9 mouse cellular contexts compared by ENCODE assay signal in genomic region chr11:103307910-103308309, GRCm38 (mm10). TPM values are rescaled to one million over a fixed set of nuclear protein-coding genes. Genes with fewer than 3 reads are reported as not detected.
A peak's percentile ranks its signal among the peaks of the same experiment; 100 is the strongest.
DNase-seq lines count a peak whose midpoint lies in the region; ATAC-seq and TF ChIP-seq lines count a peak whose summit lies in the region.
"Had no signal": no experiment of that assay in that cellular context is flagged by ENCODE, and none has a peak within 500 bp of the region (broad histone marks: within the 10 kb centered on the region; RNA-seq: fewer than 3 reads in every experiment).

No protein-coding gene starts in this region.

- no peak for TF ChIP-seq CTCF in CH12.LX (conservative IDR thresholded peaks at IDR 0.05 in 1 of 2, IDR thresholded peaks at IDR 0.05 in 1 of 2; ENCODE audit: low read depth in 2 of 2, low read length in 2 of 2)

- TF ChIP-seq EP300 in CH12.LX (IDR thresholded peaks at IDR 0.05; ENCODE audit: low read length) = no peak

- TF ChIP-seq POLR2A in CH12.LX (IDR thresholded peaks at IDR 0.05; ENCODE audit: low read depth, low read length) = no peak

- no peak for ATAC-seq in kidney, embryonic 16.5 days (ENCODE audit: low FRiP score, low TSS enrichment)
- ATAC-seq in forebrain, embryonic 15.5 days (replicated peaks) = no peak
- ATAC-seq in forebrain, embryonic 13.5 days = no peak

- H3K79me2 ChIP-seq in CH12.LX (replicated peaks; ENCODE audit: control insufficient read depth, extremely low read depth, insufficient read depth, poor library complexity, severe bottlenecking) = no peaks in the 10 kb centered on the region

- TF ChIP-seq RAD21 in CH12.LX (IDR thresholded peaks at IDR 0.05; ENCODE audit: low read depth, low read length) = no peak

- H3K9ac ChIP-seq in kidney, embryonic 16.5 days (replicated peaks; ENCODE audit: low read length) = no peak overlapping the region
- no peak overlapping the region for H3K9ac ChIP-seq in CH12.LX (ENCODE audit: insufficient read depth, low read depth)
- H3K9ac ChIP-seq in forebrain, embryonic 15.5 days (replicated peaks) = no peak overlapping the region
- no peak overlapping the region for H3K9ac ChIP-seq in forebrain, embryonic 13.5 days
- H3K9ac ChIP-seq: liver, embryonic 14.5 days had no signal

- H3K27me3 ChIP-seq in kidney, embryonic 16.5 days (ENCODE audit: insufficient read depth, low read length) = no peaks in the 10 kb centered on the region
- H3K27me3 ChIP-seq in CH12.LX (replicated peaks) = no peaks in the 10 kb centered on the region
- no peaks in the 10 kb centered on the region for H3K27me3 ChIP-seq in forebrain, embryonic 15.5 days
- peaks cover 8% of the 10 kb centered on the region; the same call in 1 of the 2 replicates for H3K27me3 ChIP-seq in forebrain, embryonic 13.5 days

- H3K36me3 ChIP-seq in kidney, embryonic 16.5 days (ENCODE audit: insufficient read depth, low read length) = no peaks in the 10 kb centered on the region
- no peaks in the 10 kb centered on the region for H3K36me3 ChIP-seq in CH12.LX (replicated peaks in 1 of 2; ENCODE audit: control insufficient read depth in 1 of 2, insufficient read depth in 1 of 2, low read length in 1 of 2)
- no peaks in the 10 kb centered on the region for H3K36me3 ChIP-seq in forebrain, embryonic 15.5 days
- H3K36me3 ChIP-seq in forebrain, embryonic 13.5 days (ENCODE audit: poor library complexity, severe bottlenecking) = no peaks in the 10 kb centered on the region

- 46% methylated on average over 8 of the region's 8 CpGs for WGBS in kidney, embryonic 16.5 days
- WGBS in forebrain, embryonic 15.5 days = 83% methylated on average over 8 of the region's 8 CpGs
- WGBS in forebrain, embryonic 13.5 days = 82% methylated on average over 8 of the region's 8 CpGs

- no peak overlapping the region for H3K4me3 ChIP-seq in kidney, embryonic 16.5 days (ENCODE audit: low read length)
- no peak overlapping the region for H3K4me3 ChIP-seq in CH12.LX (replicated peaks in 1 of 3; ENCODE audit: low read depth in 2 of 3, low read length in 2 of 3, poor library complexity in 1 of 3)
- no peak overlapping the region for H3K4me3 ChIP-seq in forebrain, embryonic 15.5 days
- H3K4me3 ChIP-seq in forebrain, embryonic 13.5 days = no peak overlapping the region

- no peaks in the 10 kb centered on the region for H3K9me3 ChIP-seq in kidney, embryonic 16.5 days (ENCODE audit: low read length)
- no peaks in the 10 kb centered on the region for H3K9me3 ChIP-seq in CH12.LX (replicated peaks; ENCODE audit: low read length)
- no peaks in the 10 kb centered on the region for H3K9me3 ChIP-seq in forebrain, embryonic 15.5 days
- no peaks in the 10 kb centered on the region for H3K9me3 ChIP-seq in forebrain, embryonic 13.5 days (replicated peaks)

- H3K27ac ChIP-seq in kidney, embryonic 16.5 days (ENCODE audit: low read length) = no peak overlapping the region
- no peak overlapping the region for H3K27ac ChIP-seq in CH12.LX (ENCODE audit: insufficient read depth, low read depth)
- no peak overlapping the region for H3K27ac ChIP-seq in forebrain, embryonic 15.5 days (replicated peaks)
- H3K27ac ChIP-seq in forebrain, embryonic 13.5 days = no peak overlapping the region
- H3K27ac ChIP-seq: liver, embryonic 14.5 days had no signal

- DNase-seq in kidney, adult 11 months = peak; percentile 66
- no peak for DNase-seq in CH12.LX (ENCODE audit: extremely low read depth)
- peak; percentile 66 to 75 for DNase-seq in gastrocnemius, postnatal 36 days
- peak; percentile 79 for DNase-seq in lung, postnatal 10 days
- no peak for DNase-seq in layer of hippocampus, postnatal 36 days

- in situ Hi-C loops in CH12.LX (cut with MboI; ENCODE audit: low pct_ligation_motif_present, low pct_unique_long_range_greater_than_20kb, low sequenced_read_pairs) = no loop called here

- H3K4me2 ChIP-seq in kidney, embryonic 16.5 days (replicated peaks; ENCODE audit: low read depth, low read length) = no peak overlapping the region
- H3K4me2 ChIP-seq in CH12.LX (ENCODE audit: insufficient read depth, low read depth, poor library complexity, severe bottlenecking) = no peak overlapping the region
- H3K4me2 ChIP-seq in forebrain, embryonic 15.5 days (replicated peaks) = no peak overlapping the region
- no peak overlapping the region for H3K4me2 ChIP-seq in forebrain, embryonic 13.5 days

- peaks cover 14% of the 10 kb centered on the region; the same call in 1 of the 2 replicates for H3K4me1 ChIP-seq in kidney, embryonic 16.5 days (ENCODE audit: insufficient read depth, low read length)
- H3K4me1 ChIP-seq in CH12.LX (ENCODE audit: control insufficient read depth in 1 of 2, insufficient read depth in 2 of 2) = peaks cover 16 to 50% of the 10 kb centered on the region in 2 experiments
- peaks cover 7% of the 10 kb centered on the region for H3K4me1 ChIP-seq in forebrain, embryonic 15.5 days
- peaks cover 10% of the 10 kb centered on the region for H3K4me1 ChIP-seq in forebrain, embryonic 13.5 days

- dilution Hi-C loops in CH12.LX (cut with MboI; ENCODE audit: extremely low pct_ligation_motif_present, extremely low pct_unique_long_range_greater_than_20kb, low sequenced_read_pairs) = no loop called here

- intact Hi-C loops in gastrocnemius, postnatal 36 days (cut with DNase I) = no loop called here

TF ChIP-seq in CH12.LX, 34 proteins besides CTCF, POLR2A, EP300 and RAD21:
- TF ChIP-seq BHLHE40 (IDR thresholded peaks at IDR 0.05; ENCODE audit: low read depth, low read length) (no peak), ELF1 (IDR thresholded peaks at IDR 0.05; ENCODE audit: low read depth, low read length) (peak; percentile 52), SIN3A (IDR thresholded peaks at IDR 0.05; ENCODE audit: low read length) (no peak), GABPA (IDR thresholded peaks at IDR 0.05; ENCODE audit: insufficient replicate concordance, low read depth, low read length) (no peak)

RNA-seq across cellular contexts. Expression of gene Map3k14, which starts 40.6 kb away (rescaled TPM):
- 5.3 and 6.7 TPM in 2 replicates for polyA plus RNA-seq in kidney, embryonic 16.5 days (2015; fragmentation: Nextera tagmentation; extraction: Ambion mirVana)
- 9.9 TPM in 2 replicates for total RNA-seq in CH12.LX (2012; rRNA removed)
- total RNA-seq in CH12.LX (2014; rRNA removed) = 4.2 and 4.5 TPM in 2 replicates
- polyA plus RNA-seq in CH12.LX (2012; ENCODE audit: insufficient read length, low read depth) = 9.0 and 11.2 TPM in 2 replicates
- 1 to 10 TPM; 1.9 to 2.6 TPM for total RNA-seq in gastrocnemius, postnatal 36 days (2021)
- polyA plus RNA-seq in forebrain, embryonic 15.5 days (2015; fragmentation: Nextera tagmentation; extraction: Ambion mirVana) = 3.7 and 3.9 TPM in 2 replicates
- 2.8 and 4.5 TPM in 2 replicates for polyA plus RNA-seq in forebrain, embryonic 13.5 days (2015; fragmentation: Nextera tagmentation; extraction: Ambion mirVana)
- total RNA-seq in layer of hippocampus, postnatal 36 days (2021) = 1 to 10 TPM; 3.2 to 4.3 TPM

RNA-seq across cellular contexts. Expression of gene Arhgap27, which starts 55.6 kb away (rescaled TPM):
- polyA plus RNA-seq in kidney, embryonic 16.5 days (2015; fragmentation: Nextera tagmentation; extraction: Ambion mirVana) = 17.8 and 18.7 TPM in 2 replicates
- total RNA-seq in CH12.LX (2012; rRNA removed) (24.4 and 26.1 TPM in 2 replicates), CH12.LX (2014; rRNA removed) (11.4 and 11.8 TPM in 2 replicates)
- polyA plus RNA-seq in CH12.LX (2012; ENCODE audit: insufficient read length, low read depth) = 26.7 and 30.9 TPM in 2 replicates
- 1 to 10 TPM; 4.6 to 4.8 TPM for total RNA-seq in gastrocnemius, postnatal 36 days (2021)
- polyA plus RNA-seq in forebrain, embryonic 15.5 days (2015; fragmentation: Nextera tagmentation; extraction: Ambion mirVana) = 2.5 and 3.0 TPM in 2 replicates
- 2.2 and 2.3 TPM in 2 replicates for polyA plus RNA-seq in forebrain, embryonic 13.5 days (2015; fragmentation: Nextera tagmentation; extraction: Ambion mirVana)
- 1 to 10 TPM; 7.9 to 9.6 TPM for total RNA-seq in layer of hippocampus, postnatal 36 days (2021)

Comparison
In these comparisons a context has a peak if more than half of its experiments do, and no peak if none do; other contexts are left out.
1. DNase-seq: peak in kidney, adult 11 months (single experiment), gastrocnemius, postnatal 36 days (2 of 2) and lung, postnatal 10 days (single experiment); none in CH12.LX (single experiment) and layer of hippocampus, postnatal 36 days (0 of 2).